Comparison of ENCODE assay signal across 8 mouse cellular contexts in the genomic region with DNA sequence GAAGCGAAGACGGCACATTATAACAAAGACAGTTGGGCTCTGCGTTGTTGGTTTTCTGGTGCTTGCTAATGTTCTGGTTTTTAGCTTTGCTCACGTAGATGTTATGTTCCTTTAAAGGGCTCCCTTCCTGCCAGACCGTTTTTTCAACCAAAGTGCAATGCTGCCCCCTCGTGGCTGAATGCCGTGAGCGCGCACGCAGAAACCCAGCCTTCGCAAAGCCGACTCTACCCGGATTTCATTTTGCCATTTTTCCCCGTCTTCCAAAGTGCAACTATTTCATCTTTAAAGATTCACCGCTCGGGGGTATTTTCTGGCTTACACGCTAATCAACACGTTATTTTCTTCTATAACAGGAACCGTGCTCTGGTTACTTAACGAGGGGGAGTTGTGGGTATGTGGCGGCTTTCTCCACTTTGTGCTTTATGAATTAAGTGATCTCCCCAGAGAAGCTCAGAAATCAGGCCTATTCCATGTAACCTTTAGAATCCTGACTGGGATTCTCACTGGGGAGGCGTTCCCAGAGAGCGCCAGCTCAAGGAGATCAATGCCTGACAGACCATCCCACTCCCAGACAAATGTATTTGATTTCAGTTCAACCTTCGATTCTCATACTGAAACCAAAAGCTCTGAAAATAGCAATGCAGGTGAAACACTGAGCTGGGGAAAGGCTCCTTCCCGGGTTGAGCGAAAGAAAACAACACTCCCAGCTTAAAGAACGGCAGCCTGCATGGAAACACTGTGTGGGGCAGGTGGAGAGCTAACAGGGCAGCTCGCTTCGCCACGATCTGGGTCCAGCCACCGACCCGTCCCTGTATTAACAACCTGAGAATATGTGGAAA.
DNase-seq lines count a peak whose midpoint lies in the region; ATAC-seq and TF ChIP-seq lines count a peak whose summit lies in the region.

No protein-coding gene starts in this region.

- H3K4me3 ChIP-seq in gastrocnemius, adult 2 months = peak overlapping the region; percentile 69
- peak overlapping the region; percentile 31 for H3K4me3 ChIP-seq in hindbrain, embryonic 16.5 days (ENCODE audit: low read length)

- H3K36me3 ChIP-seq in hindbrain, embryonic 16.5 days (ENCODE audit: control insufficient read depth, insufficient read depth, low read length) = no peaks in the 10 kb centered on the region

- peak overlapping the region; percentile 59; the same call in 1 of the 2 replicates for H3K27ac ChIP-seq in gastrocnemius, adult 2 months
- H3K27ac ChIP-seq in hindbrain, embryonic 16.5 days (ENCODE audit: low read depth, low read length) = peak overlapping the region; percentile 72

- WGBS in hindbrain, embryonic 16.5 days = 9% methylated on average over 32 of the region's 32 CpGs

- H3K9ac ChIP-seq in hindbrain, embryonic 16.5 days (ENCODE audit: low read depth, low read length) = peak overlapping the region; percentile 54

- peaks cover 19% of the 10 kb centered on the region for H3K4me1 ChIP-seq in hindbrain, embryonic 16.5 days (ENCODE audit: control insufficient read depth, insufficient read depth, low read depth, low read length)

- DNase-seq in R1 (ENCODE audit: low read depth, low spot score) = peak; percentile 61
- DNase-seq in cerebellum, postnatal 25 days = peak; percentile 96 to 97
- peak; percentile 89 for DNase-seq in gastrocnemius, adult 2 months
- peak; percentile 82 for DNase-seq in left cerebral cortex, adult 11 months (ENCODE audit: low spot score)
- DNase-seq in lung, postnatal 36 days = peak; percentile 90
- DNase-seq in retina, embryonic 14.5 days (ENCODE audit: low spot score) = peak; percentile 93
- DNase-seq in thymus, postnatal 36 days = peak; percentile 90 to 96

- H3K4me2 ChIP-seq in hindbrain, embryonic 16.5 days (ENCODE audit: low read length) = peak overlapping the region; percentile 58

- ATAC-seq in hindbrain, embryonic 16.5 days = peak; percentile 83

- TF ChIP-seq CTCF in gastrocnemius, adult 2 months (IDR thresholded peaks at IDR 0.05) = peak; percentile 95; the same call in 1 of the 2 replicates

- intact Hi-C loops in gastrocnemius, adult 2 months (cut with DNase I) = loop anchor here (2.0 to 10.0 kb wide), 5 partner anchors 216 to 1819 kb away; no protein-coding TSS in a partner anchor

- H3K27me3 ChIP-seq in hindbrain, embryonic 16.5 days (replicated peaks; ENCODE audit: control insufficient read depth, insufficient read depth, low read length) = no peaks in the 10 kb centered on the region

- H3K9me3 ChIP-seq in hindbrain, embryonic 16.5 days (ENCODE audit: control insufficient read depth, low read length) = no peaks in the 10 kb centered on the region

Comparison
In these comparisons a context has a peak if more than half of its experiments do, and no peak if none do; other contexts are left out.
1. Peak in every context shown above with its lines: DNase-seq, ATAC-seq, H3K4me3 ChIP-seq and H3K27ac ChIP-seq.